Mouse (Mus musculus) liver, postnatal 0 days (tissue): Measurements from ENCODE around the gene Prdx1. TPM values are rescaled to one million over a fixed set of nuclear protein-coding genes. Genes with fewer than 3 reads are reported as not detected.

ENCODE experiments used
- ATAC-seq: fragments of 200-750 bp; cut with Nextera tagmentation; 2 replicates; pipeline ENCODE4 v1.8.0; 2017; ENCODE audit warnings: mild to moderate bottlenecking, moderate library complexity
- DNase-seq: peaks from one replicate; pipeline ENCODE4 v3.0.0-alpha.2; 2016
- H3K27ac ChIP-seq: fragments of 300-500 bp; sonication (generic); 2 replicates; pipeline ENCODE4 v1.5.1; 2014; ENCODE audit warnings: antibody characterized with exemption, moderate library complexity, mild to moderate bottlenecking, low read depth
- H3K27me3 ChIP-seq: fragments of 300-500 bp; sonication (generic); 2 replicates; pipeline ENCODE4 v1.6.1; 2014; ENCODE audit warnings: low read length, control low read depth, mixed read lengths; ENCODE audit not compliant: insufficient read depth
- H3K36me3 ChIP-seq: fragments of 300-500 bp; sonication (generic); replicated peaks from 2 replicates; pipeline ENCODE4 v1.6.1; 2014; ENCODE audit warnings: mild to moderate bottlenecking, control low read depth, low read length, moderate library complexity, mixed read lengths; ENCODE audit not compliant: insufficient read depth
- H3K4me1 ChIP-seq: fragments of 300-500 bp; sonication (generic); 2 replicates; pipeline ENCODE4 v1.6.1; 2014; ENCODE audit warnings: antibody characterized with exemption, mild to moderate bottlenecking, control low read depth; ENCODE audit not compliant: insufficient read depth
- H3K4me2 ChIP-seq: fragments of 300-500 bp; sonication (generic); 2 replicates; pipeline ENCODE4 v1.6.1; 2014; ENCODE audit warnings: low read depth, mild to moderate bottlenecking, low read length, moderate library complexity, mixed read lengths
- H3K4me3 ChIP-seq: fragments of 300-500 bp; sonication (generic); 2 replicates; pipeline ENCODE4 v1.5.1; 2014; ENCODE audit warnings: low read depth, low read length
- H3K9ac ChIP-seq: fragments of 300-500 bp; sonication (generic); replicated peaks from 2 replicates; pipeline ENCODE4 v1.6.1; 2014; ENCODE audit warnings: mild to moderate bottlenecking, moderate library complexity
- H3K9me3 ChIP-seq: fragments of 300-500 bp; sonication (generic); 2 replicates; pipeline ENCODE4 v1.6.1; 2016; ENCODE audit warnings: mild to moderate bottlenecking, control low read depth, low read length, mixed read lengths
- CTCF ChIP-seq: sonication (generic); IDR thresholded peaks from 2 replicates; pipeline ENCODE4 v1.5.1; 2016; ENCODE audit warnings: antibody characterized with exemption, low read depth
- EP300 ChIP-seq: IDR thresholded peaks from 2 replicates; pipeline ENCODE4 v1.6.1; 2016; ENCODE audit warnings: antibody characterized with exemption, low read depth, mild to moderate bottlenecking
- WGBS: fragments of 180-500 bp; shearing (Covaris S2); extraction: QIAGEN DNeasy Blood & Tissue Kit; methylation state at CpG from one replicate; pipeline ENCODE4 v1.1.7; 2014; ENCODE audit not compliant: insufficient replicate concordance; 5-methylcytosine and 5-hydroxymethylcytosine counted together
- polyA plus RNA-seq: library from polyadenylated mRNA; unstranded; fragments of >200 nt; fragmentation: Nextera tagmentation; extraction: Ambion mirVana; gene quantifications from 2 replicates; pipeline ENCODE4 v1.2.1, GENCODE M21; 2015

The Prdx1 gene
- 2,167 and 2,192 TPM in 2 replicates for polyA plus RNA-seq

DNA sequence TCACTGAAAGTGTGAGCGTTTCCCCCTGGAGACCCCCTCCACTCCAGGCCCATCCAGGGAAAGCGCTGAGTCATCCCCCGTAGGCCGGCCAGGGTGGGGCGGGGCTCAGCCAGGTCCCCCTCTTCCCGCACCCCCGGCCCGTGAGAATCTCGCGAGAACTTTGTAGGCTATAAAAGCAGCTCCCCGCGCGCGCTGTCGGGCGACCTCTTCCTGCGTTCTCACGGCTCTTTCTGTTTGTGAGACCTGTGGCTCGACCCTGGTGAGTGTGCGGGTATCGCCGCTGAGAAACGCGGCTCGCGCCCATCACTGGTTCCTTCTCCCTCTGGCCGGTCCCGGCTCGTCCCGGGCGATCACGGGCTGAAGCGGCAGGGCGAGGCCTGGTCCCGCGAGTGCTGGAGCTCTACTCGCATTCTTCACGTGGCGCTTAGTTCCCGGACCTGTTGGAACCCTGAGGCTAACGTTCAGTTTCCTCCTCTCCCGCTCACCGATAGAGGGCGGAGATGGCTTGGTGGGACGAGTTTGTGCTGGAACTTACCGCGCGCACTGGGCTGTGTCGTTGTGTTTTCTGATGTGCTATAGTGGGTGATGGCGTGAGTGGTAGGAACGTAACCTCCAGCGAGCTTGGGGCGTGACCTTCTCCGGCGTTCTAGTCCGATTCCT lies at the start of gene Prdx1:
Gene Prdx1, plus strand, starts transcription at position 143 of the 660 bp plus-strand sequence.
- peak; percentile 91 for TF ChIP-seq CTCF
- peak; percentile 76; the same call in 1 of the 2 replicates for TF ChIP-seq EP300
- Histone ChIP-seq H3K4me3 (peak within 1 kb of the TSS; percentile 67), H3K4me1 (peaks cover 24% of the 10 kb centered on the region), H3K27me3 (no peaks in the 10 kb centered on the region), H3K27ac (peak within 1 kb of the TSS; percentile 86), H3K9ac (peak within 1 kb of the TSS; percentile 65), H3K9me3 (no peaks in the 10 kb centered on the region), H3K36me3 (peaks cover 15% of the 10 kb centered on the region), H3K4me2 (peak within 1 kb of the TSS; percentile 78)
- DNase-seq (peak; percentile 94), ATAC-seq (peak; percentile 92)
- WGBS: 0% methylated on average over 56 of the region's 56 CpGs

DNA sequence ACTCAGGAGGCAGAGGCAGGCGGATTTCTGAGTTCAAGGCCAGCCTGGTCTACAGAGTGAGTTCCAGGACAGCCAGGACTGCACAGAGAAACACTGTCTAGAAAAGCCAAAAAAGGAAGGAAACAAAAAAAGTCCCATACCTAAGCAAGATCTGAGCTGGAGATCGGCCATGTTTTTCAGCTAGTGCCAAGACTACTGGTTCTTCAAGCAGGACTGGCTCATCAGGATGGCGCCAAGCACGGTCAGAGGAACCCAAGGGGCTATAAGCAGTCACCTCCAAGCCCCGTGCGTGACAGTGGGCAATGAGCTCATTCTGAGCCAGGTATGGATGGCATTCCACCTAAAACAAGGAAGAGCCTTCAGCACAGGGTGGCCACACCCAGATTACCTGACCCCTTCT lies 46.5 kb upstream of the Prdx1 start:
- no peak overlapping the region for H3K4me2 ChIP-seq
- no peak overlapping the region for H3K9ac ChIP-seq
- ATAC-seq: no peak
- H3K27me3 ChIP-seq: no peaks in the 10 kb centered on the region
- peaks cover 74% of the 10 kb centered on the region for H3K36me3 ChIP-seq
- H3K9me3 ChIP-seq: no peaks in the 10 kb centered on the region
- H3K27ac ChIP-seq: no peak overlapping the region
- no peaks in the 10 kb centered on the region for H3K4me1 ChIP-seq
- H3K4me3 ChIP-seq: no peak overlapping the region
- no peak for DNase-seq
- no peak for TF ChIP-seq CTCF
- no peak for TF ChIP-seq EP300
- 89% methylated on average over 6 of the region's 6 CpGs for WGBS

DNA sequence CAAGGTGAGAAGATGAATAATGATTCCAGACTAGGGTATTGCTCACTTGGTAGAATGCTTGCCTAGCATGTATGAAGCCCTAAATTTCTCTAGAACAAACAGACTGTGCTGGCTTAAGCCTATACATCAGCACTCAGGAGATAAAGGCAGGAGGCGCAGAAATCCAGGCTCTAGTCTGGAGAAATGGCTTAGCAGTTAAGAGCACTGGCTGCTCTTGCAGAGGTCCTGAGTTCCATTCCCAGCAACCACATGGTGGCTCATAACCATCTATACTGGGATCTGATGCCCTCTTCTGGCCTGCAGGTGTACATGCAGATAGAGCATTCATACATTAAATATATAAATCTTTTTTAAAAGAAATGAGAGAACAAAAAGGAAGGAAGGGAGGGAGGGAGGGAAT lies 43.3 kb upstream of the Prdx1 start:
- ATAC-seq (no peak), DNase-seq (no peak)
- Histone ChIP-seq H3K4me2 (no peak overlapping the region), H3K36me3 (peaks cover 57% of the 10 kb centered on the region), H3K27me3 (no peaks in the 10 kb centered on the region), H3K9ac (no peak overlapping the region), H3K27ac (no peak overlapping the region), H3K4me3 (no peak overlapping the region), H3K4me1 (no peaks in the 10 kb centered on the region), H3K9me3 (no peaks in the 10 kb centered on the region)
- peak; percentile 39 for TF ChIP-seq CTCF
- no peak for TF ChIP-seq EP300
- WGBS: 94% methylated on average over 1 of the region's 1 CpGs

DNA sequence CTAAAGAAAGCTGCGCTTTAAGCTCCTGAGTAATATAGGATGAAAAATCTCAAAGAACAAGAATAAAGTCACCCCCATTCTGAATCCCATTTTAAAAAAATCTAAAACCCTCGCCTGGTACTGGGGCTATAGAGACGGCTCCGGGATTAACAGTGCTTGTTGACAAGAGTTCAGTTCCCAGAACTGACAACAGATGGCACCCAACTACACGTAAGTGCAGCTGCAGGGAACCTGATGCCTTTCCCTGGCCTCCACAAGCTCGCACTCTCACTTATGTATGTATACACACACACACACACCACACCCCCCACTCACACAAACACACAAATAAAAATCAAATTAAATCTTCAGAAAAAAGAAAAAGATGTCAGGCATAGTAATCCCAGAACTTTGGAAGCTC lies 41.0 kb upstream of the Prdx1 start:
- no peaks in the 10 kb centered on the region for H3K9me3 ChIP-seq
- TF ChIP-seq CTCF (peak; percentile 72), EP300 (no peak)
- peaks cover 41% of the 10 kb centered on the region for H3K36me3 ChIP-seq
- 34% methylated on average over 6 of the region's 6 CpGs for WGBS
- H3K27ac ChIP-seq: no peak overlapping the region
- DNase-seq (peak; percentile 44), ATAC-seq (peak; percentile 53)
- no peak overlapping the region for H3K4me2 ChIP-seq
- H3K4me3 ChIP-seq: no peak overlapping the region
- H3K27me3 ChIP-seq: no peaks in the 10 kb centered on the region
- H3K9ac ChIP-seq: no peak overlapping the region
- H3K4me1 ChIP-seq: peaks cover 9% of the 10 kb centered on the region; the same call in 1 of the 2 replicates

DNA sequence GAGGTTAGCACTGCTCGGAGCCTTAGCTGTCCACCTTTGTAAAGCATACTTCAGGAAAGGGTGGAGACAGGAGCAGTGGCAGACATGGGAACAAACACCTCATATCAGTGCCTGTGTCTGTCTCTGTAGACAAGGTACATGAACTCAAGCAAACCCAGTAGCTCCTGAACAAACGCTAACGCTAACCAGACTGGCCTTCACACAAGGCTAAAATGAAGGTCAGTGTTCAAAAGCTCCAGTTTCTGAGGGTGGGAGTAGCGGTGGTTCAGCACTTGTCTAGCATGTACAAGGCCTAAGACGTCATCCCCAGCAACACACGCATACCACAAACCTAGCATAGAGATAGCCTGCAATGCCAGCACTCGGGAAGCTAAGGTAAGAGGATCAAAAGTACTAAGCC lies 39.7 kb upstream of the Prdx1 start:
- no peak overlapping the region for H3K4me2 ChIP-seq
- H3K27ac ChIP-seq: no peak overlapping the region
- ATAC-seq (no peak), DNase-seq (no peak)
- H3K27me3 ChIP-seq: no peaks in the 10 kb centered on the region
- H3K9ac ChIP-seq: no peak overlapping the region
- peaks cover 18% of the 10 kb centered on the region for H3K4me1 ChIP-seq
- no peaks in the 10 kb centered on the region for H3K9me3 ChIP-seq
- WGBS: 72% methylated on average over 7 of the region's 7 CpGs
- H3K4me3 ChIP-seq: no peak overlapping the region
- peaks cover 32% of the 10 kb centered on the region for H3K36me3 ChIP-seq
- TF ChIP-seq CTCF: no peak

DNA sequence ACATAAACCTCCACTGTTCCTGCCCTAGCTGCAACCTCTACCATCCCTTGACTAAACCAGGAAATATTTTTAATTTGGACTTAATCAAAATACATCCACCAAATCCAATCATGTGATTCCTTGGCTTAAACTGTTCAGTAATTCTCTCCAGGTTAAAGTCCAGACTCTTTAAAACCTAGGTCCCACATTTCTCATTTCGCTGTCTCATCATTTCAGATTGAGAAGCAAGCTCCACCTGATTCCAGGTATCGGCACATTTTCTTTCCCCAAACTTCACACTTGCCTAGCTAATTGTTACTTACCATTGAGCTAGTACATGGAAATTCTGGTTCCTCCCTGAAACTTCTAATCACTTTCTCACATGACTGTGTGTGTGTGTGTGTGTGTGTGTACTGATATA lies 35.9 kb upstream of the Prdx1 start:
- Histone ChIP-seq H3K27me3 (no peaks in the 10 kb centered on the region), H3K36me3 (peaks cover 10% of the 10 kb centered on the region), H3K9me3 (no peaks in the 10 kb centered on the region), H3K4me1 (peaks cover 18% of the 10 kb centered on the region), H3K4me3 (0 out of 2 replicates have a peak overlapping the region, but pooled peaks have one; percentile 95), H3K27ac (no peak overlapping the region), H3K9ac (no peak overlapping the region), H3K4me2 (peak overlapping the region; percentile 85)
- 88% methylated on average over 2 of the region's 2 CpGs for WGBS
- no peak for ATAC-seq
- TF ChIP-seq CTCF: no peak
- no peak for DNase-seq
